In genomic region chr10:66741819-66742218, GRCm38 (mm10) we compare ENCODE assay signal across 9 mouse cellular contexts.
DNase-seq lines count a peak whose midpoint lies in the region; TF ChIP-seq lines count a peak whose summit lies in the region.
"Had no signal": no experiment of that assay in that cellular context is flagged by ENCODE, and none has a peak within 500 bp of the region (broad histone marks: within the 10 kb centered on the region; RNA-seq: fewer than 3 reads in every experiment).

No protein-coding gene starts in this region.

- no peak overlapping the region for H3K27ac ChIP-seq in gastrocnemius, adult 2 months
- H3K27ac ChIP-seq: limb, embryonic 12.5 days had no signal

- DNase-seq in gastrocnemius, adult 2 months = no peak
- no peak for DNase-seq in gastrocnemius, postnatal 25 days
- DNase-seq in testis, postnatal 10 days (ENCODE audit: low spot score) = peak; percentile 46
- no peak for DNase-seq in testis, postnatal 14 days (ENCODE audit: low spot score)
- DNase-seq in embryo, embryonic 11.5 days (ENCODE audit: low read depth, low spot score) = peak; percentile 7
- peak; percentile 20 for DNase-seq in retina, postnatal 1 day
- DNase-seq in thymus, postnatal 10 days (ENCODE audit: low spot score in 2 of 2) = no peak
- no peak for DNase-seq in left cerebral cortex, postnatal 14 days (ENCODE audit: low spot score in 2 of 2)

- peak; percentile 67 for TF ChIP-seq CTCF in gastrocnemius, adult 2 months (IDR thresholded peaks at IDR 0.05)

- intact Hi-C loops in gastrocnemius, adult 2 months (cut with DNase I) = no loop called here
- intact Hi-C loops in left cerebral cortex, postnatal 14 days (cut with DNase I) = no loop called here

- no peak overlapping the region for H3K4me3 ChIP-seq in gastrocnemius, adult 2 months
- H3K4me3 ChIP-seq: limb, embryonic 12.5 days had no signal

Comparison
In these comparisons a context has a peak if more than half of its experiments do, and no peak if none do; other contexts are left out.
1. DNase-seq: peak in testis, postnatal 10 days (single experiment), embryo, embryonic 11.5 days (single experiment) and retina, postnatal 1 day (single experiment); none in gastrocnemius, adult 2 months (single experiment), gastrocnemius, postnatal 25 days (single experiment), testis, postnatal 14 days (single experiment), thymus, postnatal 10 days (0 of 2) and left cerebral cortex, postnatal 14 days (0 of 2).